Mouse (Mus musculus): Measurements from ENCODE around the gene Sh3bgrl2.

GRCm38 (mm10) chr9:83589063-83589462, 40.9 kb downstream of the Sh3bgrl2 start:
- no peak for TF ChIP-seq MAX (IDR thresholded peaks at IDR 0.05)
- TF ChIP-seq CTCF (IDR thresholded peaks at IDR 0.05; ENCODE audit: control insufficient read depth, insufficient read depth, insufficient read length) = no peak
